Mouse (Mus musculus): ENCODE measurements at regions not wholly inside any gene's neighbourhood (a gene's known extent, or its start where the extent isn't known, plus 50 kb on each side); places are given as distances from the start of the nearest gene placed in this dataset.

DNA sequence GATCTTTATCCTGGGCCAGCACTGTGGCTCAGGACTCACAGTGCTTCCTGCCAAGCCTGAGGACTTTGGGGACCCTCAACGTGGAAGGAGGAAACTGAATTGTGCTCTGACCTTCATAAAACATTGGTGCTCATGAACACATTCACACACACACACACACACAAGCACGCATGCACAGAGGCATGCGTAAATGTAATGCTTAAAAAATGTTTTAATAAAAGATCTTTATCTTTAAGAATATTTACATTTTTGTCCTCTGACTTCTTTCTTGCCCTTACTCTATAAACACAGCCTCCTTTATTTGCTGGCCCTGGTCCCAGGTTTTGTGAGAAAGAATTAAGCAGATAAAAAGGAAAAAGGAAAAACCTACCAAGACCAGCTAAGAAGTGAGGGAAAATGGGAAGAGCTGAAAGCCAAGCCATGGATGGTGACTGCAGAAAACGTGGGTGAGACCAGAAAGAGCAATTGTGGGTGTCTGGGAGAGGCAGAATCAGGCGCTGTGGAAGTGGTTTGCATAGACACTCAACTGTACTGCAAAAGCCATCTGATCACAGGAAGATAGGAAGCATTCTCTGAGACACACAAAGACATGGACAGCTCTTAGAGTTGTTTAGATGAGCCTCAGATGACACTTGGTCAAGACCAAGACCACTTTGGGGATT, 56.7 kb upstream of the Spats2l start:
- no peaks in the 10 kb centered on the region for H3K27me3 ChIP-seq
- ChIA-PET CTCF (no interaction called here), POLR2A (no interaction called here)
- DNase-seq (ENCODE audit: low read depth, low spot score) (no peak), ATAC-seq (no peak)
- in situ Hi-C loops (cut with MboI; ENCODE audit: low pct_unique_long_range_greater_than_20kb) = no loop called here
- no peak for TF ChIP-seq CTCF (IDR thresholded peaks at IDR 0.05)

DNA sequence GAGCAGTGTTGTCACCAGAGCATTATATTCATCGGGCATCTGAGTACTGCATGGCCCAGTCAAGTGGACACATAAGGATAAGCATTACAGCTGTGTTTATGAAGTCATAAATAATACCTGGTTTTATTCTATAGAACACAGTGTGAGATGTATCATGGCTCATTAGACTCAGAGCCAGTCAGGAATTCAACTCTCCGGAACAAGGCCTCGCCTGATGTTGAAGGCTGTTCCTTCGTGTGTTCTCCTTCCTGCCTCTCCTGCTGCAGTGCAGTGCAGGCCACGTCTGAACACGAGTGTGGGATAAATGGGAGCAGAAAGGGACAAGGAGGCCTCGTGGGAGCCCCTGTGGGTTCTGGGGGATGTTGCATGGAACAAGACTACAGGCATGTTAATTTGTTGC, 55.6 kb upstream of the Spats2l start:
- in situ Hi-C loops (cut with MboI; ENCODE audit: low pct_unique_long_range_greater_than_20kb) = no loop called here
- ChIA-PET CTCF (no interaction called here), POLR2A (no interaction called here)
- H3K27me3 ChIP-seq = no peaks in the 10 kb centered on the region
- DNase-seq (ENCODE audit: low read depth, low spot score) (no peak), ATAC-seq (no peak)
- TF ChIP-seq CTCF (IDR thresholded peaks at IDR 0.05) = no peak
